Mouse (Mus musculus): ENCODE measurements around the gene Smchd1. TPM values are rescaled to one million over a fixed set of nuclear protein-coding genes. Genes with fewer than 3 reads are reported as not detected.

The Smchd1 gene
- polyA plus RNA-seq, 1 experiment = 23.7 TPM

DNA sequence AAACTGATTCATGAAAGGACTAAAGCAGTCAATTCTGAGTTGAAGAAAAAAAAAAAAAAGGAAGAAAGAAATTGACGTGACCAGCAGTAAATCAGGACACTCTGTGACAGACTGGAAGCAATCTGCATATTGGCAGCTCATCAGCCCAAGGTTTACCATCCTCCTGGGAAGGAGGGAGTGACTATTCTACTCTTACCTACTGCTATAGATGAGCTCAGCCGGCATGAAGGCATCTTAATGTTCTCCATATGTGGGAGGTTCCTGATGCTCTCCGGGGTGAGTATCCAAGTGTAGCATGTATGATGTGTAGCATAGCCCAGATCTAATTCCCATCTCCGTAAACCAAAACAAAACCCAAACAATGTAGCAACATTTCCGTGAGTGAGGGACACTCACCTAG lies 173.7 kb downstream of the Smchd1 start:
- Histone ChIP-seq H3K27ac (ENCODE audit: insufficient read depth, low read length) (no peak overlapping the region), H3K4me1 (ENCODE audit: control insufficient read depth, insufficient read depth, low read length) (no peaks in the 10 kb centered on the region), H3K4me3 (ENCODE audit: insufficient read depth, low read length) (no peak overlapping the region)
- TF ChIP-seq CTCF (IDR thresholded peaks at IDR 0.05; ENCODE audit: extremely low read depth, insufficient read depth, low read length) (no peak), POLR2A (IDR thresholded peaks at IDR 0.05; ENCODE audit: extremely low read depth, insufficient read depth, low read length) (no peak)

DNA sequence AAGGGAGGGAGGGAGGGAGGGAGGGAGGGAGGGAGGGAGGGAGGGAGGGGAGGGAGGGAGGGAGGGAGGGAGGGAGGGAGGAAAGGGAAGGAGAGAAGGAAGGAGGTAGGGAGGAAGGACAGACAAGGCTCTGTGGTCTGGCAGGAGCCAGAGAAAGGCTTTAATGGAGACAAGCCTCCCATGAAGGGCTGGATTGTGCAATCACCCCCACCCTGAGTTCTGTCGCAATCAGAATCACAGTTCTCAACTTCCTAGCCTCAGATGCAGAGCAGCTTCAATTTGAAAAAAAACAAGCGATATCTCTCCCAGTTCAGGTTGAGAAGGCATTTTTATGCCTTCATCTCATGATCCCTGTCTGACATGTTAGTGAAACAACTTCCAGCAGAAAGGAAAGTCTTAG lies 174.8 kb downstream of the Smchd1 start:
- H3K27ac ChIP-seq (ENCODE audit: insufficient read depth, low read length) = no peak overlapping the region
- no peak for TF ChIP-seq CTCF (IDR thresholded peaks at IDR 0.05; ENCODE audit: extremely low read depth, insufficient read depth, low read length)
- TF ChIP-seq POLR2A (IDR thresholded peaks at IDR 0.05; ENCODE audit: extremely low read depth, insufficient read depth, low read length) = no peak
- no peaks in the 10 kb centered on the region for H3K4me1 ChIP-seq (ENCODE audit: control insufficient read depth, insufficient read depth, low read length)
- no peak overlapping the region for H3K4me3 ChIP-seq (ENCODE audit: insufficient read depth, low read length)

DNA sequence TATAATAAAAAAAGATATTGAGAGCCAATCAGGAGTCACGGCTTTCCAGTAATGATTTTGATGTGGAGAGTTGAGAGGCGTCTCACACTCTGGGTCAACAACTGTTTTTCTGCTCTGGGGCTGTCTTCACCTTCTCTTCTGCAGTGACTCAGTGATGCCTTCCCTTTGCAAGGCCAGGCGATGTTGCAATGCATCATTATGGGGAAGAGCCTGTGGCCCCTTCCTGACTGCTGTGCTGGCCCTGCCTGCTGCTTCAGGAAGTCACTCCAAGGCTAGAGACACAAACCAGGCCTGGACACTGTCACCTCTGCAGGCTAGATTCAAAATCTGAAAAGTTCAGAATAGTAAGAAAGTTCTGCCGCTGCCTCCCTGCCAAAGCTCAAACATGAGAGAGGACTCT lies 175.3 kb downstream of the Smchd1 start:
- Histone ChIP-seq H3K27ac (ENCODE audit: insufficient read depth, low read length) (no peak overlapping the region), H3K4me3 (ENCODE audit: insufficient read depth, low read length) (no peak overlapping the region), H3K4me1 (ENCODE audit: control insufficient read depth, insufficient read depth, low read length) (no peaks in the 10 kb centered on the region)
- no peak for TF ChIP-seq POLR2A (IDR thresholded peaks at IDR 0.05; ENCODE audit: extremely low read depth, insufficient read depth, low read length)
- TF ChIP-seq CTCF (IDR thresholded peaks at IDR 0.05; ENCODE audit: extremely low read depth, insufficient read depth, low read length) = no peak

DNA sequence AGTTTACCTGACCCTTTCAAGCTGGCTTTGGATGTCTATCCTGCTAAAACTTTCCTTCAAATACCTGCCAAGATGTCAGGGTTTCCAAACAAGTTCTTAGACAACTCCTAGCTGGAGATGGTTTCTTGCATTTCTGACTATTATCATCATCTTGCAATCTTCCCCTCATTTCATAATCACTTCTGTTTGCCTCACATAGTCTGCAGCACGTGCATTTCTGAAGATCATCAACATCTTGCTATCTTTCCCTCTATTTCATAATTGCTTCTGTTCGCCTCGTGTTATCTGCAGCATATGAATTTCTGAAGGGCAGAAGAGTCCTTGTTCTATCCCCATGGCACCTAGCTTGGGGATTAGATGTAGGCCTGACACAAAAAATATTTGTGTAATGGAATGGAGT lies 180.6 kb downstream of the Smchd1 start:
- no peak overlapping the region for H3K27ac ChIP-seq (ENCODE audit: insufficient read depth, low read length)
- peaks cover under 1% of the 10 kb centered on the region; the same call in 1 of the 2 replicates for H3K4me1 ChIP-seq (ENCODE audit: control insufficient read depth, insufficient read depth, low read length)
- no peak for TF ChIP-seq POLR2A (IDR thresholded peaks at IDR 0.05; ENCODE audit: extremely low read depth, insufficient read depth, low read length)

More for the DNA sequence above, 180.6 kb downstream of the Smchd1 start:
- no peak overlapping the region for H3K4me3 ChIP-seq (ENCODE audit: insufficient read depth, low read length)

Other genes with a start within 250 kb of the Smchd1 start
- 1.7 and 2.5 TPM in 2 replicates for gene Emilin2, start 163.4 kb downstream of the Smchd1 start, polyA plus RNA-seq (2012; rRNA removed)
- 1.4 and 1.6 TPM in 2 replicates for gene Gm4707, start 15.4 kb downstream of the Smchd1 start, polyA plus RNA-seq (2012; rRNA removed)
- gene Ndc80, start 51.5 kb upstream of the Smchd1 start, polyA plus RNA-seq (2012; rRNA removed) = 0.17 and 0.38 TPM in 2 replicates
- gene Spdya, start 76.7 kb upstream of the Smchd1 start, polyA plus RNA-seq (2012; rRNA removed) = 1.7 and 2.0 TPM in 2 replicates
- 18.6 and 23.3 TPM in 2 replicates for gene Wdr43, start 140.6 kb upstream of the Smchd1 start, polyA plus RNA-seq (2012; rRNA removed)
- 1.7 and 1.8 TPM in 2 replicates for gene Togaram2, start 197.9 kb upstream of the Smchd1 start, polyA plus RNA-seq (2012; rRNA removed)